Mouse (Mus musculus): ENCODE measurements around the gene Slc25a20. TPM values are rescaled to one million over a fixed set of nuclear protein-coding genes. Genes with fewer than 3 reads are reported as not detected.

Slc25a20 gene
- 136 TPM for polyA plus RNA-seq (2014; fragmentation: Illumina TruSeq; extraction: RNeasy Lipid Tissue Mini Kit (QIAGEN cat#74804); ENCODE audit: low read depth, low replicate concordance)

GRCm38 (mm10) chr9:108661677-108662612 is at the start of gene Slc25a20:
Gene Slc25a20 (plus strand): TSS chr9:108662088.

GRCm38 (mm10) chr9:108648611-108649560 is 13.0 kb upstream of the Slc25a20 start, which contains the start of gene Arih2:
Gene Arih2 (minus strand): TSS chr9:108649386.

GRCm38 (mm10) chr9:108689106-108689505 is 27.2 kb downstream of the Slc25a20 start, which contains the start of gene Prkar2a:
Gene Prkar2a (plus strand): TSS chr9:108689314.

Other genes starting within 250 kb of the Slc25a20 start
- gene Ccdc36, start 233.6 kb upstream of the Slc25a20 start, polyA plus RNA-seq (2014; fragmentation: Illumina TruSeq; extraction: RNeasy Lipid Tissue Mini Kit (QIAGEN cat#74804); ENCODE audit: low read depth, low replicate concordance), result not detected
- not detected for gene BC048562, start 225.6 kb upstream of the Slc25a20 start, polyA plus RNA-seq (2014; fragmentation: Illumina TruSeq; extraction: RNeasy Lipid Tissue Mini Kit (QIAGEN cat#74804); ENCODE audit: low read depth, low replicate concordance)
- 1.9 TPM for gene Ccdc71, start 201.6 kb upstream of the Slc25a20 start, polyA plus RNA-seq (2014; fragmentation: Illumina TruSeq; extraction: RNeasy Lipid Tissue Mini Kit (QIAGEN cat#74804); ENCODE audit: low read depth, low replicate concordance)
- gene Klhdc8b, start 200.5 kb upstream of the Slc25a20 start, polyA plus RNA-seq (2014; fragmentation: Illumina TruSeq; extraction: RNeasy Lipid Tissue Mini Kit (QIAGEN cat#74804); ENCODE audit: low read depth, low replicate concordance), result 1.4 TPM
- 0.79 TPM for gene Lamb2, start 182.4 kb upstream of the Slc25a20 start, polyA plus RNA-seq (2014; fragmentation: Illumina TruSeq; extraction: RNeasy Lipid Tissue Mini Kit (QIAGEN cat#74804); ENCODE audit: low read depth, low replicate concordance)
- gene Usp19, start 171.5 kb upstream of the Slc25a20 start, polyA plus RNA-seq (2014; fragmentation: Illumina TruSeq; extraction: RNeasy Lipid Tissue Mini Kit (QIAGEN cat#74804); ENCODE audit: low read depth, low replicate concordance), result 7.2 TPM
- gene Qars, start 154.4 kb upstream of the Slc25a20 start, polyA plus RNA-seq (2014; fragmentation: Illumina TruSeq; extraction: RNeasy Lipid Tissue Mini Kit (QIAGEN cat#74804); ENCODE audit: low read depth, low replicate concordance), result 49.3 TPM
- gene Qrich1, start 145.3 kb upstream of the Slc25a20 start, polyA plus RNA-seq (2014; fragmentation: Illumina TruSeq; extraction: RNeasy Lipid Tissue Mini Kit (QIAGEN cat#74804); ENCODE audit: low read depth, low replicate concordance), result 28.6 TPM
- 20.3 TPM for gene Impdh2, start 101.8 kb upstream of the Slc25a20 start, polyA plus RNA-seq (2014; fragmentation: Illumina TruSeq; extraction: RNeasy Lipid Tissue Mini Kit (QIAGEN cat#74804); ENCODE audit: low read depth, low replicate concordance)
- gene Ndufaf3, start 94.7 kb upstream of the Slc25a20 start, polyA plus RNA-seq (2014; fragmentation: Illumina TruSeq; extraction: RNeasy Lipid Tissue Mini Kit (QIAGEN cat#74804); ENCODE audit: low read depth, low replicate concordance), result 3.4 TPM
- 5.1 TPM for gene Dalrd3, start 92.2 kb upstream of the Slc25a20 start, polyA plus RNA-seq (2014; fragmentation: Illumina TruSeq; extraction: RNeasy Lipid Tissue Mini Kit (QIAGEN cat#74804); ENCODE audit: low read depth, low replicate concordance)
- gene Wdr6, start 83.3 kb upstream of the Slc25a20 start, polyA plus RNA-seq (2014; fragmentation: Illumina TruSeq; extraction: RNeasy Lipid Tissue Mini Kit (QIAGEN cat#74804); ENCODE audit: low read depth, low replicate concordance), result 0.93 TPM
- not detected for gene P4htm, start 64.4 kb upstream of the Slc25a20 start, polyA plus RNA-seq (2014; fragmentation: Illumina TruSeq; extraction: RNeasy Lipid Tissue Mini Kit (QIAGEN cat#74804); ENCODE audit: low read depth, low replicate concordance)
- 23.0 TPM for gene Arih2, start 12.7 kb upstream of the Slc25a20 start, polyA plus RNA-seq (2014; fragmentation: Illumina TruSeq; extraction: RNeasy Lipid Tissue Mini Kit (QIAGEN cat#74804); ENCODE audit: low read depth, low replicate concordance)
- 73.3 TPM for gene Prkar2a, start 27.2 kb downstream of the Slc25a20 start, polyA plus RNA-seq (2014; fragmentation: Illumina TruSeq; extraction: RNeasy Lipid Tissue Mini Kit (QIAGEN cat#74804); ENCODE audit: low read depth, low replicate concordance)
- gene Ip6k2, start 121.7 kb downstream of the Slc25a20 start, polyA plus RNA-seq (2014; fragmentation: Illumina TruSeq; extraction: RNeasy Lipid Tissue Mini Kit (QIAGEN cat#74804); ENCODE audit: low read depth, low replicate concordance), result 123 TPM
- gene Nckipsd, start 146.3 kb downstream of the Slc25a20 start, polyA plus RNA-seq (2014; fragmentation: Illumina TruSeq; extraction: RNeasy Lipid Tissue Mini Kit (QIAGEN cat#74804); ENCODE audit: low read depth, low replicate concordance), result not detected
- not detected for gene Celsr3, start 164.2 kb downstream of the Slc25a20 start, polyA plus RNA-seq (2014; fragmentation: Illumina TruSeq; extraction: RNeasy Lipid Tissue Mini Kit (QIAGEN cat#74804); ENCODE audit: low read depth, low replicate concordance)
- gene Slc26a6, start 191.2 kb downstream of the Slc25a20 start, polyA plus RNA-seq (2014; fragmentation: Illumina TruSeq; extraction: RNeasy Lipid Tissue Mini Kit (QIAGEN cat#74804); ENCODE audit: low read depth, low replicate concordance), result 0.26 TPM